Mouse (Mus musculus): Measurements from ENCODE around the gene Dyrk2.

DNA sequence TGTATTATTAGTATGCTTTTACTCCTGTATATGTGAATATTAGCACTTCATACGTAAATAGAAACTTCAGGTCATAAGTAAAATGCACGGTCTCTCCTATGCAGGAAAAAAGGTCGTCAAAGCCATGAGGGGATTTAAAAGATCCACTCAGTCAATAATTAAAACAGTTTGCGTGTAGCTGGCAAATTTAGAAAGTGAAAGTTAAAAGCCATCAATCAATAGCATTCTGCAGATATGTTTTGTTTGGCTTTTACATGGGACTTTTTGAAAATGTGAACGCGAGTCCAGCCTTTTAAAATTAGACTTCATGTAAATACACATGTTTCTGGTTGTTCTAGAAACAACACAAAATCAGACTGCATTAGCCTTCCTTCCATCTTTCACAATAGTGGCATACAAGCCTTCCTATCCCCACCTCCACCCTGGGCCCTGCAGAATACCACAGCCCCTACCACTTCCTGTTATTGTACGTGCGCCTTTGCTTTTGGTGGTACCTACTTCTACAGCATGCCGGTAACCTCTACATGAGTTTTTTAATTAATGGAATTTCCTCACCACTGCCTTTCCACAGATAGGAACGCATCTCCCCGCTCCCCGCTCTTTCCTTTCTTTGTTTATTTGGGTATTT lies 12.4 kb upstream of the Dyrk2 start:
- TF ChIP-seq POLR2A (IDR thresholded peaks at IDR 0.05; ENCODE audit: control insufficient read depth in 1 of 2, insufficient read depth in 1 of 2, low read depth in 1 of 2, low read length in 2 of 2, poor library complexity in 1 of 2) (no peak), MYC (IDR thresholded peaks at IDR 0.05; ENCODE audit: low read depth, low read length) (no peak), ETS1 (IDR thresholded peaks at IDR 0.05; ENCODE audit: low read depth, low read length) (no peak), CTCF (IDR thresholded peaks at IDR 0.05 in 2 of 3, conservative IDR thresholded peaks at IDR 0.05 in 1 of 3; ENCODE audit: control insufficient read depth in 1 of 3, insufficient read depth in 1 of 3, low read depth in 2 of 3, low read length in 3 of 3, poor library complexity in 1 of 3, severe bottlenecking in 1 of 3) (no peak), CHD2 (IDR thresholded peaks at IDR 0.05; ENCODE audit: low read length) (no peak), ZC3H11A (IDR thresholded peaks at IDR 0.05; ENCODE audit: low read depth, low read length) (no peak)
